Mouse (Mus musculus) embryonic facial prominence, embryonic 13.5 days (tissue): Measurements from ENCODE around the gene Cd109. TPM values are rescaled to one million over a fixed set of nuclear protein-coding genes. Genes with fewer than 3 reads are reported as not detected.

Experiments
- ATAC-seq: fragments of 200-750 bp; cut with Nextera tagmentation; 2 replicates; pipeline ENCODE4 v1.8.0; 2017; ENCODE audit warnings: low read depth; ENCODE audit not compliant: insufficient number of reproducible peaks, insufficient read depth, low FRiP score, low TSS enrichment
- H3K27ac ChIP-seq: fragments of 300-500 bp; sonication (generic); 2 replicates; pipeline ENCODE4 v1.5.1; 2015; ENCODE audit warnings: moderate library complexity, mild to moderate bottlenecking, inconsistent platforms
- H3K27me3 ChIP-seq: fragments of 300-500 bp; sonication (generic); 2 replicates; pipeline ENCODE4 v1.6.1; 2015; ENCODE audit warnings: mild to moderate bottlenecking, inconsistent platforms
- H3K36me3 ChIP-seq: fragments of 300-500 bp; sonication (generic); 2 replicates; pipeline ENCODE4 v1.6.1; 2015; ENCODE audit warnings: mild to moderate bottlenecking, inconsistent platforms
- H3K4me1 ChIP-seq: fragments of 300-500 bp; sonication (generic); 2 replicates; pipeline ENCODE4 v1.6.1; 2015; ENCODE audit warnings: inconsistent platforms
- H3K4me2 ChIP-seq: fragments of 300-500 bp; sonication (generic); 2 replicates; pipeline ENCODE4 v1.6.1; 2015; ENCODE audit warnings: moderate library complexity, mild to moderate bottlenecking, inconsistent platforms
- H3K4me3 ChIP-seq: fragments of 300-500 bp; sonication (generic); 2 replicates; pipeline ENCODE4 v1.5.1; 2015; ENCODE audit warnings: mild to moderate bottlenecking, inconsistent platforms
- H3K9ac ChIP-seq: fragments of 300-500 bp; sonication (generic); 2 replicates; pipeline ENCODE4 v1.6.1; 2015; ENCODE audit warnings: mild to moderate bottlenecking, inconsistent platforms
- H3K9me3 ChIP-seq: fragments of 300-500 bp; sonication (generic); 2 replicates; pipeline ENCODE4 v1.6.1; 2016; ENCODE audit warnings: inconsistent platforms
- WGBS: fragments of 180-500 bp; shearing (Covaris S2); methylation state at CpG from one replicate; pipeline ENCODE4 v1.1.7; 2015; ENCODE audit warnings: mixed read lengths; 5-methylcytosine and 5-hydroxymethylcytosine counted together
- polyA plus RNA-seq: library from polyadenylated mRNA; unstranded; fragments of >200 nt; fragmentation: Nextera tagmentation; extraction: Ambion mirVana; gene quantifications from 2 replicates; pipeline ENCODE4 v1.2.1, GENCODE M21; 2015

The Cd109 gene
- polyA plus RNA-seq, 1 experiment from 2014 or later: 14.0 TPM

- H3K9ac ChIP-seq: no peak overlapping the region
- ATAC-seq: no peak
- H3K4me2 ChIP-seq: no peak overlapping the region
- no peaks in the 10 kb centered on the region for H3K4me1 ChIP-seq
- no peak overlapping the region for H3K4me3 ChIP-seq
- H3K36me3 ChIP-seq: no peaks in the 10 kb centered on the region
- no peaks in the 10 kb centered on the region for H3K27me3 ChIP-seq
- H3K27ac ChIP-seq: no peak overlapping the region
- WGBS: 4% methylated on average over 5 of the region's 5 CpGs
- no peaks in the 10 kb centered on the region for H3K9me3 ChIP-seq
Observed at GRCm38 (mm10) chr9:78596834-78597233, 18.5 kb upstream of the Cd109 start.

GRCm38 (mm10) chr9:78599927-78600326 is 15.4 kb upstream of the Cd109 start:
- H3K9me3 ChIP-seq: no peaks in the 10 kb centered on the region
- no peaks in the 10 kb centered on the region for H3K27me3 ChIP-seq
- no peak overlapping the region for H3K27ac ChIP-seq
- no peak overlapping the region for H3K4me3 ChIP-seq
- no peak overlapping the region for H3K9ac ChIP-seq
- no peaks in the 10 kb centered on the region for H3K4me1 ChIP-seq
- no peak overlapping the region for H3K4me2 ChIP-seq
- no peaks in the 10 kb centered on the region for H3K36me3 ChIP-seq
- ATAC-seq: no peak
- WGBS: 84% methylated on average over 5 of the region's 5 CpGs

GRCm38 (mm10) chr9:78601046-78601730 is 14.2 kb upstream of the Cd109 start:
- no peaks in the 10 kb centered on the region for H3K27me3 ChIP-seq
- ATAC-seq: no peak
- H3K36me3 ChIP-seq: no peaks in the 10 kb centered on the region
- no peak overlapping the region for H3K9ac ChIP-seq
- H3K4me2 ChIP-seq: no peak overlapping the region
- WGBS: 59% methylated on average over 4 of the region's 4 CpGs
- H3K27ac ChIP-seq: no peak overlapping the region
- no peaks in the 10 kb centered on the region for H3K4me1 ChIP-seq
- no peaks in the 10 kb centered on the region for H3K9me3 ChIP-seq
- no peak overlapping the region for H3K4me3 ChIP-seq

- Histone ChIP-seq H3K9me3 (no peaks in the 10 kb centered on the region), H3K4me2 (no peak overlapping the region), H3K4me1 (peaks cover 19% of the 10 kb centered on the region), H3K27ac (no peak overlapping the region), H3K27me3 (no peaks in the 10 kb centered on the region), H3K4me3 (no peak overlapping the region), H3K36me3 (no peaks in the 10 kb centered on the region), H3K9ac (no peak overlapping the region)
- WGBS: 55% methylated on average over 6 of the region's 6 CpGs
- no peak for ATAC-seq
Observed at GRCm38 (mm10) chr9:78614201-78614600, 1.1 kb upstream of the Cd109 start.

- WGBS: 80% methylated on average over 9 of the region's 9 CpGs
- Histone ChIP-seq H3K4me3 (no peak overlapping the region), H3K27ac (no peak overlapping the region), H3K36me3 (no peaks in the 10 kb centered on the region), H3K4me1 (peaks cover 18% of the 10 kb centered on the region), H3K4me2 (no peak overlapping the region), H3K9me3 (no peaks in the 10 kb centered on the region), H3K27me3 (no peaks in the 10 kb centered on the region), H3K9ac (no peak overlapping the region)
- ATAC-seq: no peak
Observed at GRCm38 (mm10) chr9:78619285-78619684, 3.9 kb downstream of the Cd109 start.

- H3K27me3 ChIP-seq: no peaks in the 10 kb centered on the region
- H3K9me3 ChIP-seq: no peaks in the 10 kb centered on the region
- H3K36me3 ChIP-seq: no peaks in the 10 kb centered on the region
- no peak overlapping the region for H3K4me2 ChIP-seq
- H3K4me1 ChIP-seq: no peaks in the 10 kb centered on the region
- H3K27ac ChIP-seq: no peak overlapping the region
- H3K9ac ChIP-seq: no peak overlapping the region
- no peak for ATAC-seq
- H3K4me3 ChIP-seq: no peak overlapping the region
- 67% methylated on average over 10 of the region's 10 CpGs for WGBS
Observed at GRCm38 (mm10) chr9:78623301-78623747, 8.0 kb downstream of the Cd109 start.

GRCm38 (mm10) chr9:78629991-78630390 is 14.6 kb downstream of the Cd109 start:
- no peak overlapping the region for H3K27ac ChIP-seq
- H3K9ac ChIP-seq: no peak overlapping the region
- ATAC-seq: no peak
- H3K4me2 ChIP-seq: no peak overlapping the region
- H3K4me3 ChIP-seq: no peak overlapping the region
- H3K36me3 ChIP-seq: no peaks in the 10 kb centered on the region
- H3K4me1 ChIP-seq: no peaks in the 10 kb centered on the region
- H3K27me3 ChIP-seq: no peaks in the 10 kb centered on the region
- 46% methylated on average over 6 of the region's 6 CpGs for WGBS
- H3K9me3 ChIP-seq: no peaks in the 10 kb centered on the region

- no peaks in the 10 kb centered on the region for H3K27me3 ChIP-seq
- 78% methylated on average over 6 of the region's 6 CpGs for WGBS
- ATAC-seq: no peak
- no peak overlapping the region for H3K4me3 ChIP-seq
- H3K4me2 ChIP-seq: no peak overlapping the region
- no peaks in the 10 kb centered on the region for H3K9me3 ChIP-seq
- H3K4me1 ChIP-seq: no peaks in the 10 kb centered on the region
- H3K9ac ChIP-seq: no peak overlapping the region
- H3K27ac ChIP-seq: no peak overlapping the region
- no peaks in the 10 kb centered on the region for H3K36me3 ChIP-seq
Observed at GRCm38 (mm10) chr9:78631755-78632434, 16.5 kb downstream of the Cd109 start.

GRCm38 (mm10) chr9:78633976-78634375 is 18.6 kb downstream of the Cd109 start:
- Histone ChIP-seq H3K4me1 (peaks cover 3% of the 10 kb centered on the region; the same call in 1 of the 2 replicates), H3K27me3 (no peaks in the 10 kb centered on the region), H3K9ac (no peak overlapping the region), H3K27ac (no peak overlapping the region), H3K4me3 (no peak overlapping the region), H3K4me2 (no peak overlapping the region), H3K9me3 (no peaks in the 10 kb centered on the region), H3K36me3 (no peaks in the 10 kb centered on the region)
- ATAC-seq: no peak
- WGBS: 98% methylated on average over 3 of the region's 3 CpGs

- Histone ChIP-seq H3K27me3 (no peaks in the 10 kb centered on the region), H3K9me3 (no peaks in the 10 kb centered on the region), H3K4me1 (peaks cover 4% of the 10 kb centered on the region; the same call in 1 of the 2 replicates), H3K4me2 (no peak overlapping the region), H3K4me3 (no peak overlapping the region), H3K36me3 (0 out of 2 replicates have a peak, but pooled peaks cover 3% of the 10 kb centered on the region), H3K27ac (no peak overlapping the region), H3K9ac (no peak overlapping the region)
- 84% methylated on average over 4 of the region's 4 CpGs for WGBS
- ATAC-seq: no peak
Observed at GRCm38 (mm10) chr9:78641386-78641785, 26.0 kb downstream of the Cd109 start.

GRCm38 (mm10) chr9:78646008-78646777 is 30.8 kb downstream of the Cd109 start:
- no peak for ATAC-seq
- Histone ChIP-seq H3K9me3 (no peaks in the 10 kb centered on the region), H3K27ac (no peak overlapping the region), H3K9ac (no peak overlapping the region), H3K4me2 (no peak overlapping the region), H3K36me3 (0 out of 2 replicates have a peak, but pooled peaks cover 3% of the 10 kb centered on the region), H3K4me1 (no peaks in the 10 kb centered on the region), H3K4me3 (no peak overlapping the region), H3K27me3 (no peaks in the 10 kb centered on the region)
- WGBS: 45% methylated on average over 6 of the region's 6 CpGs
